In genomic region chr13:38545460-38545859, GRCm38 (mm10) we compare ENCODE assay signal across 15 mouse cellular contexts. TPM values are rescaled to one million over a fixed set of nuclear protein-coding genes. Genes with fewer than 3 reads are reported as not detected.
A peak's percentile ranks its signal among the peaks of the same experiment; 100 is the strongest.
DNase-seq lines count a peak whose midpoint lies in the region; ATAC-seq and TF ChIP-seq lines count a peak whose summit lies in the region.
"Had no signal": no experiment of that assay in that cellular context is flagged by ENCODE, and none has a peak within 500 bp of the region (broad histone marks: within the 10 kb centered on the region; RNA-seq: fewer than 3 reads in every experiment).

No protein-coding gene starts in this region.

- TF ChIP-seq RAD21 in CH12.LX (IDR thresholded peaks at IDR 0.05; ENCODE audit: low read depth, low read length): no peak

- WGBS in heart, embryonic 10.5 days: 65% methylated on average over 3 of the region's 3 CpGs
- 75% methylated on average over 3 of the region's 3 CpGs for WGBS in heart, embryonic 11.5 days (ENCODE audit: insufficient replicate concordance)

- H3K4me3 ChIP-seq in heart, embryonic 10.5 days: no peak overlapping the region
- no peak overlapping the region for H3K4me3 ChIP-seq in heart, embryonic 11.5 days (ENCODE audit: low read depth, low read length)
- H3K4me3 ChIP-seq in CH12.LX (replicated peaks in 1 of 3; ENCODE audit: low read depth in 2 of 3, low read length in 2 of 3, poor library complexity in 1 of 3): no peak overlapping the region
- H3K4me3 ChIP-seq: midbrain, embryonic 10.5 days had no signal

- no peaks in the 10 kb centered on the region for H3K27me3 ChIP-seq in heart, embryonic 10.5 days (ENCODE audit: insufficient read depth, poor library complexity, severe bottlenecking)
- H3K27me3 ChIP-seq in heart, embryonic 11.5 days (ENCODE audit: control insufficient read depth, insufficient read depth, low read length): no peaks in the 10 kb centered on the region
- no peaks in the 10 kb centered on the region for H3K27me3 ChIP-seq in CH12.LX (replicated peaks)

- in situ Hi-C loops in CH12.LX (cut with MboI; ENCODE audit: low pct_ligation_motif_present, low pct_unique_long_range_greater_than_20kb, low sequenced_read_pairs): no loop called here

- no peaks in the 10 kb centered on the region for H3K36me3 ChIP-seq in heart, embryonic 10.5 days
- H3K36me3 ChIP-seq in heart, embryonic 11.5 days (ENCODE audit: control insufficient read depth, insufficient read depth, low read length): no peaks in the 10 kb centered on the region
- no peaks in the 10 kb centered on the region for H3K36me3 ChIP-seq in CH12.LX (replicated peaks in 1 of 2; ENCODE audit: control insufficient read depth in 1 of 2, insufficient read depth in 1 of 2, low read length in 1 of 2)
- H3K36me3 ChIP-seq: midbrain, embryonic 10.5 days had no signal

- H3K4me1 ChIP-seq in heart, embryonic 10.5 days: no peaks in the 10 kb centered on the region
- no peaks in the 10 kb centered on the region for H3K4me1 ChIP-seq in heart, embryonic 11.5 days (ENCODE audit: control insufficient read depth, insufficient read depth, low read length)
- peaks cover 15 to 50% of the 10 kb centered on the region in 2 experiments for H3K4me1 ChIP-seq in CH12.LX (ENCODE audit: control insufficient read depth in 1 of 2, insufficient read depth in 2 of 2)
- H3K4me1 ChIP-seq: midbrain, embryonic 10.5 days had no signal

- no peaks in the 10 kb centered on the region for H3K79me2 ChIP-seq in CH12.LX (replicated peaks; ENCODE audit: control insufficient read depth, extremely low read depth, insufficient read depth, poor library complexity, severe bottlenecking)

- DNase-seq in adrenal gland, adult (ENCODE audit: inconsistent age in 2 of 2, low spot score in 1 of 2): peak; percentile 21 to 64
- DNase-seq in adrenal gland, adult 8-10 months: no peak
- peak; percentile 38 for DNase-seq in heart, embryonic 10.5 days (ENCODE audit: low spot score)
- DNase-seq in CH12.LX (ENCODE audit: extremely low read depth): no peak
- peak; percentile 68 for DNase-seq in gastrocnemius, postnatal 25 days
- DNase-seq in right cerebral cortex, postnatal 4 days: no peak
- no peak for DNase-seq in urinary bladder, adult 2 months (ENCODE audit: low spot score)
- DNase-seq: cerebellum, postnatal 10 days; left cerebral cortex, postnatal 4 days; thymus, adult 18-20 months had no signal

- TF ChIP-seq EP300 in CH12.LX (IDR thresholded peaks at IDR 0.05; ENCODE audit: low read length): 0 out of 2 replicates have a peak, but pooled peaks have one; percentile 1

- no peak overlapping the region for H3K9ac ChIP-seq in heart, embryonic 11.5 days (ENCODE audit: low read depth, low read length)
- H3K9ac ChIP-seq in CH12.LX (ENCODE audit: insufficient read depth, low read depth): no peak overlapping the region

- TF ChIP-seq CTCF in CH12.LX (conservative IDR thresholded peaks at IDR 0.05 in 1 of 2, IDR thresholded peaks at IDR 0.05 in 1 of 2; ENCODE audit: low read depth in 2 of 2, low read length in 2 of 2): no peak

- no peaks in the 10 kb centered on the region for H3K9me3 ChIP-seq in heart, embryonic 10.5 days
- no peaks in the 10 kb centered on the region for H3K9me3 ChIP-seq in heart, embryonic 11.5 days (replicated peaks; ENCODE audit: control insufficient read depth, low read length)
- H3K9me3 ChIP-seq in CH12.LX (replicated peaks; ENCODE audit: low read length): peaks cover 2% of the 10 kb centered on the region
- H3K9me3 ChIP-seq: midbrain, embryonic 10.5 days had no signal

- no peak for TF ChIP-seq POLR2A in CH12.LX (IDR thresholded peaks at IDR 0.05; ENCODE audit: low read depth, low read length)

- ATAC-seq in heart, embryonic 11.5 days (replicated peaks; ENCODE audit: insufficient number of reproducible peaks, low FRiP score, low TSS enrichment): no peak
- ATAC-seq: hindbrain, embryonic 16.5 days; intestine, postnatal 0 days had no signal

- H3K27ac ChIP-seq in heart, embryonic 10.5 days: no peak overlapping the region
- H3K27ac ChIP-seq in heart, embryonic 11.5 days (ENCODE audit: low read depth, low read length): no peak overlapping the region
- no peak overlapping the region for H3K27ac ChIP-seq in CH12.LX (ENCODE audit: insufficient read depth, low read depth)
- H3K27ac ChIP-seq: kidney, postnatal 0 days; midbrain, embryonic 10.5 days had no signal

- dilution Hi-C loops in CH12.LX (cut with MboI; ENCODE audit: extremely low pct_ligation_motif_present, extremely low pct_unique_long_range_greater_than_20kb, low sequenced_read_pairs): no loop called here

- H3K4me2 ChIP-seq in heart, embryonic 11.5 days: no peak overlapping the region
- no peak overlapping the region for H3K4me2 ChIP-seq in CH12.LX (ENCODE audit: insufficient read depth, low read depth, poor library complexity, severe bottlenecking)

TF ChIP-seq in CH12.LX, 34 proteins besides CTCF, POLR2A, EP300 and RAD21:
- no peak for TF ChIP-seq MYC (IDR thresholded peaks at IDR 0.05; ENCODE audit: low read depth, low read length)
- no peak for TF ChIP-seq MAFK (IDR thresholded peaks at IDR 0.05; ENCODE audit: insufficient replicate concordance, low read length)
- no peak for TF ChIP-seq HCFC1 (IDR thresholded peaks at IDR 0.05; ENCODE audit: low read depth, low read length)
- no peak for TF ChIP-seq SMC3 (IDR thresholded peaks at IDR 0.05; ENCODE audit: low read depth, low read length)
- no peak for TF ChIP-seq SIN3A (IDR thresholded peaks at IDR 0.05; ENCODE audit: low read length)
- TF ChIP-seq ZC3H11A (IDR thresholded peaks at IDR 0.05; ENCODE audit: low read depth, low read length): no peak
- no peak; the same call in 1 of the 2 replicates for TF ChIP-seq ETS1 (conservative IDR thresholded peaks at IDR 0.05; ENCODE audit: low read depth, low read length)
- no peak for TF ChIP-seq PAX5 (IDR thresholded peaks at IDR 0.05; ENCODE audit: low read length)

RNA-seq across cellular contexts. Expression of gene Txndc5, which starts 16.8 kb away (rescaled TPM):
- total RNA-seq in adrenal gland, adult 8-10 months (2022): 100 to 1,000 TPM; 177 to 226 (median 199) TPM
- polyA plus RNA-seq in heart, embryonic 10.5 days (2016; fragmentation: Nextera tagmentation; extraction: Ambion mirVana): 242 and 256 TPM in 2 replicates
- 205 and 250 TPM in 2 replicates for polyA plus RNA-seq in heart, embryonic 11.5 days (2014; fragmentation: Nextera tagmentation; extraction: Ambion mirVana)
- total RNA-seq in CH12.LX (2012; rRNA removed) (131 and 171 TPM in 2 replicates), CH12.LX (2014; rRNA removed) (111 and 120 TPM in 2 replicates)
- 145 and 155 TPM in 2 replicates for polyA plus RNA-seq in CH12.LX (2012; ENCODE audit: insufficient read length, low read depth)
- 10 to 100 TPM; 26.5 to 34.9 TPM for total RNA-seq in gastrocnemius, postnatal 25 days (2021)
- 108 and 144 TPM in 2 replicates for polyA plus RNA-seq in urinary bladder, adult 2 months (2012; rRNA removed)

Comparison
In these comparisons a context has a peak if more than half of its experiments do, and no peak if none do; other contexts are left out.
1. DNase-seq: peak in adrenal gland, adult (2 of 2), heart, embryonic 10.5 days (single experiment) and gastrocnemius, postnatal 25 days (single experiment); none in adrenal gland, adult 8-10 months (single experiment), CH12.LX (single experiment), right cerebral cortex, postnatal 4 days (single experiment) and urinary bladder, adult 2 months (single experiment).